ENCODE assay signal across 25 mouse cellular contexts in the genomic region with DNA sequence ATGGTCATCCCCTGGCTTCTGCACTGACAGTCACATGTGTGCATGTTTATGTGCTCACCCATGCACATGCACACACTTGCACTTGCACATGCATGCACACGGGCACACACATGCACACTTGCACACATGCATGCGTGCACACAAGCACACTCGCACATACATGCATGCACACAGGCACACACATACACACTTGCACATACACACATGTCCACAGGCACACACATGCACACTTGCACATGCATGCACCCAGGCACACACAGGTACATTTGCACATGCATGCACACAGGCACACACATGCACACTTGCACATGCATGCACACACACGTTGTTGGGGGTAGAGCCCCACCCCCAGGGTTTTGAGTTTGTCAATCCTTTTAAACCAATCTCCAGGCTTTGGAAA. TPM values are rescaled to one million over a fixed set of nuclear protein-coding genes. Genes with fewer than 3 reads are reported as not detected.
DNase-seq lines count a peak whose midpoint lies in the region; ATAC-seq lines count a peak whose summit lies in the region.
"Had no signal": no experiment of that assay in that cellular context is flagged by ENCODE, and none has a peak within 500 bp of the region (broad histone marks: within the 10 kb centered on the region; RNA-seq: fewer than 3 reads in every experiment).

No protein-coding gene starts in this region.

- no peaks in the 10 kb centered on the region for H3K36me3 ChIP-seq in hindbrain, embryonic 10.5 days
- no peaks in the 10 kb centered on the region for H3K36me3 ChIP-seq in hindbrain, embryonic 14.5 days (replicated peaks; ENCODE audit: control insufficient read depth, insufficient read depth)
- H3K36me3 ChIP-seq in midbrain, embryonic 10.5 days: no peaks in the 10 kb centered on the region
- no peaks in the 10 kb centered on the region for H3K36me3 ChIP-seq in midbrain, embryonic 15.5 days (replicated peaks)
- no peaks in the 10 kb centered on the region for H3K36me3 ChIP-seq in limb, embryonic 10.5 days
- H3K36me3 ChIP-seq: embryonic facial prominence, embryonic 13.5 days; hindbrain, embryonic 13.5 days had no signal

- H3K4me3 ChIP-seq in hindbrain, embryonic 10.5 days: no peak overlapping the region
- no peak overlapping the region for H3K4me3 ChIP-seq in hindbrain, embryonic 14.5 days (replicated peaks; ENCODE audit: low read length)
- H3K4me3 ChIP-seq in midbrain, embryonic 10.5 days: no peak overlapping the region
- no peak overlapping the region for H3K4me3 ChIP-seq in midbrain, embryonic 15.5 days
- no peak overlapping the region for H3K4me3 ChIP-seq in limb, embryonic 10.5 days
- H3K4me3 ChIP-seq: embryonic facial prominence, embryonic 13.5 days; erythroblast, embryonic 14.5 days; forebrain, embryonic 13.5 days; gastrocnemius, adult 2 months; hindbrain, embryonic 13.5 days had no signal

- H3K27ac ChIP-seq in hindbrain, embryonic 10.5 days: peak overlapping the region; percentile 35; the same call in 1 of the 2 replicates
- H3K27ac ChIP-seq in hindbrain, embryonic 14.5 days: no peak overlapping the region
- peak overlapping the region; percentile 1; the same call in 1 of the 2 replicates for H3K27ac ChIP-seq in midbrain, embryonic 10.5 days (replicated peaks)
- H3K27ac ChIP-seq in midbrain, embryonic 15.5 days: no peak overlapping the region
- 0 out of 2 replicates have a peak overlapping the region, but pooled peaks have one; percentile 14 for H3K27ac ChIP-seq in limb, embryonic 10.5 days
- H3K27ac ChIP-seq: embryonic facial prominence, embryonic 13.5 days; forebrain, embryonic 13.5 days; gastrocnemius, adult 2 months; hindbrain, embryonic 13.5 days; hindbrain, postnatal 0 days had no signal

- H3K4me2 ChIP-seq in hindbrain, embryonic 14.5 days (replicated peaks): no peak overlapping the region
- H3K4me2 ChIP-seq in midbrain, embryonic 15.5 days: no peak overlapping the region
- H3K4me2 ChIP-seq: embryonic facial prominence, embryonic 13.5 days; forebrain, embryonic 13.5 days; heart, embryonic 11.5 days; hindbrain, embryonic 13.5 days had no signal

- no peak for ATAC-seq in hindbrain, embryonic 14.5 days (ENCODE audit: low FRiP score)
- ATAC-seq in midbrain, embryonic 15.5 days (replicated peaks): no peak
- ATAC-seq: forebrain, embryonic 13.5 days; forebrain, embryonic 16.5 days; hindbrain, postnatal 0 days; inflammation-experienced regulatory T-cells, adult 6 months; Patski had no signal

- no peak overlapping the region for H3K9ac ChIP-seq in hindbrain, embryonic 14.5 days
- no peak overlapping the region for H3K9ac ChIP-seq in midbrain, embryonic 15.5 days
- H3K9ac ChIP-seq: embryonic facial prominence, embryonic 13.5 days; forebrain, embryonic 13.5 days; hindbrain, embryonic 13.5 days had no signal

- H3K4me1 ChIP-seq in hindbrain, embryonic 10.5 days (replicated peaks): peaks cover 46% of the 10 kb centered on the region
- H3K4me1 ChIP-seq in hindbrain, embryonic 14.5 days (replicated peaks; ENCODE audit: control insufficient read depth, insufficient read depth, low read length): no peaks in the 10 kb centered on the region
- peaks cover 44% of the 10 kb centered on the region for H3K4me1 ChIP-seq in midbrain, embryonic 10.5 days
- no peaks in the 10 kb centered on the region for H3K4me1 ChIP-seq in midbrain, embryonic 15.5 days
- peaks cover 51% of the 10 kb centered on the region for H3K4me1 ChIP-seq in limb, embryonic 10.5 days

- peaks cover 10% of the 10 kb centered on the region; the same call in 1 of the 2 replicates for H3K9me3 ChIP-seq in hindbrain, embryonic 10.5 days
- no peaks in the 10 kb centered on the region for H3K9me3 ChIP-seq in hindbrain, embryonic 14.5 days (ENCODE audit: control insufficient read depth, low read length)
- H3K9me3 ChIP-seq in midbrain, embryonic 10.5 days (replicated peaks): peaks cover 9% of the 10 kb centered on the region
- H3K9me3 ChIP-seq in midbrain, embryonic 15.5 days: no peaks in the 10 kb centered on the region
- no peaks in the 10 kb centered on the region for H3K9me3 ChIP-seq in limb, embryonic 10.5 days (replicated peaks)
- H3K9me3 ChIP-seq: embryonic facial prominence, embryonic 13.5 days; forebrain, embryonic 13.5 days; hindbrain, embryonic 13.5 days had no signal

- peaks cover 14% of the 10 kb centered on the region for H3K27me3 ChIP-seq in hindbrain, embryonic 10.5 days (ENCODE audit: insufficient read depth, poor library complexity, severe bottlenecking)
- H3K27me3 ChIP-seq in hindbrain, embryonic 14.5 days (ENCODE audit: control insufficient read depth, insufficient read depth, low read length): no peaks in the 10 kb centered on the region
- H3K27me3 ChIP-seq in midbrain, embryonic 10.5 days (ENCODE audit: low read depth, poor library complexity, severe bottlenecking): peaks cover 10% of the 10 kb centered on the region; the same call in 1 of the 2 replicates
- no peaks in the 10 kb centered on the region for H3K27me3 ChIP-seq in midbrain, embryonic 15.5 days (replicated peaks)
- H3K27me3 ChIP-seq in limb, embryonic 10.5 days (ENCODE audit: low read depth, poor library complexity, severe bottlenecking): no peaks in the 10 kb centered on the region
- H3K27me3 ChIP-seq: embryonic facial prominence, embryonic 13.5 days; forebrain, embryonic 13.5 days; Patski had no signal

- DNase-seq in hindbrain, embryonic 10.5 days (ENCODE audit: low spot score): no peak
- DNase-seq in hindbrain, embryonic 14.5 days (ENCODE audit: low spot score): no peak
- DNase-seq in midbrain, embryonic 10.5 days (ENCODE audit: low spot score): no peak
- no peak for DNase-seq in limb, embryonic 10.5 days (ENCODE audit: low spot score)
- DNase-seq in cerebellum, postnatal 4 days (ENCODE audit: low spot score in 2 of 2): no peak
- DNase-seq: adrenal gland, postnatal 10 days; adrenal gland, postnatal 36 days; cerebellum, adult 18-20 months; cerebellum, adult 9-10 months; cerebellum, postnatal 14 days; gastrocnemius, adult 2 months; gastrocnemius, postnatal 14 days; heart, adult 11 months had no signal

- 91% methylated on average over 4 of the region's 4 CpGs for WGBS in hindbrain, embryonic 10.5 days
- WGBS in hindbrain, embryonic 14.5 days: 93% methylated on average over 4 of the region's 4 CpGs
- 86% methylated on average over 4 of the region's 4 CpGs for WGBS in midbrain, embryonic 10.5 days
- 93% methylated on average over 4 of the region's 4 CpGs for WGBS in midbrain, embryonic 15.5 days
- 94% methylated on average over 4 of the region's 4 CpGs for WGBS in limb, embryonic 10.5 days

RNA-seq across cellular contexts. Expression of gene Gpr142, which starts 18.2 kb away (rescaled TPM):
- 0.37 and 0.77 TPM in 2 replicates for polyA plus RNA-seq in hindbrain, embryonic 10.5 days (2016; fragmentation: Nextera tagmentation; extraction: Ambion mirVana)
- not detected in 2 replicates for polyA plus RNA-seq in hindbrain, embryonic 14.5 days (2014; fragmentation: Nextera tagmentation; extraction: Ambion mirVana)
- polyA plus RNA-seq in midbrain, embryonic 10.5 days (2016; fragmentation: Nextera tagmentation; extraction: Ambion mirVana): 0.27 and 0.36 TPM in 2 replicates
- not detected in 2 replicates for polyA plus RNA-seq in midbrain, embryonic 15.5 days (2015; fragmentation: Nextera tagmentation; extraction: Ambion mirVana)
- polyA plus RNA-seq in limb, embryonic 10.5 days (2016; fragmentation: Nextera tagmentation; extraction: Ambion mirVana): not detected in 2 replicates
- polyA plus RNA-seq: embryonic facial prominence, embryonic 13.5 days; erythroblast, embryonic 14.5 days; forebrain, embryonic 13.5 days; forebrain, embryonic 16.5 days; heart, embryonic 11.5 days; heart, embryonic 14.5 days; heart, postnatal 0 days; hindbrain, embryonic 13.5 days; hindbrain, postnatal 0 days; inflammation-experienced regulatory T-cells, adult 6 months had no signal

RNA-seq across cellular contexts. Expression of gene Btbd17, which starts 21.2 kb away (rescaled TPM):
- polyA plus RNA-seq in hindbrain, embryonic 10.5 days (2016; fragmentation: Nextera tagmentation; extraction: Ambion mirVana): 50.8 and 60.0 TPM in 2 replicates
- polyA plus RNA-seq in hindbrain, embryonic 14.5 days (2014; fragmentation: Nextera tagmentation; extraction: Ambion mirVana): 20.0 and 22.1 TPM in 2 replicates
- 57.3 and 69.1 TPM in 2 replicates for polyA plus RNA-seq in midbrain, embryonic 10.5 days (2016; fragmentation: Nextera tagmentation; extraction: Ambion mirVana)
- polyA plus RNA-seq in midbrain, embryonic 15.5 days (2015; fragmentation: Nextera tagmentation; extraction: Ambion mirVana): 21.4 and 28.4 TPM in 2 replicates
- polyA plus RNA-seq in limb, embryonic 10.5 days (2016; fragmentation: Nextera tagmentation; extraction: Ambion mirVana): 0.14 TPM in 1 of 2 replicates, not detected in the other
- polyA plus RNA-seq: erythroblast, embryonic 14.5 days; heart, embryonic 14.5 days; inflammation-experienced regulatory T-cells, adult 6 months had no signal

RNA-seq across cellular contexts. Expression of gene Gprc5c, which starts 34.0 kb away (rescaled TPM):
- polyA plus RNA-seq in hindbrain, embryonic 10.5 days (2016; fragmentation: Nextera tagmentation; extraction: Ambion mirVana): 31.5 and 42.9 TPM in 2 replicates
- polyA plus RNA-seq in hindbrain, embryonic 14.5 days (2014; fragmentation: Nextera tagmentation; extraction: Ambion mirVana): 8.5 and 9.9 TPM in 2 replicates
- 19.0 TPM in 2 replicates for polyA plus RNA-seq in midbrain, embryonic 10.5 days (2016; fragmentation: Nextera tagmentation; extraction: Ambion mirVana)
- 9.3 and 9.4 TPM in 2 replicates for polyA plus RNA-seq in midbrain, embryonic 15.5 days (2015; fragmentation: Nextera tagmentation; extraction: Ambion mirVana)
- polyA plus RNA-seq in limb, embryonic 10.5 days (2016; fragmentation: Nextera tagmentation; extraction: Ambion mirVana): 40.7 and 50.1 TPM in 2 replicates
- polyA plus RNA-seq: inflammation-experienced regulatory T-cells, adult 6 months had no signal

RNA-seq across cellular contexts. Expression of gene Kif19a, which starts 51.7 kb away (rescaled TPM):
- polyA plus RNA-seq in hindbrain, embryonic 10.5 days (2016; fragmentation: Nextera tagmentation; extraction: Ambion mirVana): 1.1 and 3.8 TPM in 2 replicates
- 0.99 and 1.4 TPM in 2 replicates for polyA plus RNA-seq in hindbrain, embryonic 14.5 days (2014; fragmentation: Nextera tagmentation; extraction: Ambion mirVana)
- polyA plus RNA-seq in midbrain, embryonic 10.5 days (2016; fragmentation: Nextera tagmentation; extraction: Ambion mirVana): 1.1 and 1.7 TPM in 2 replicates
- polyA plus RNA-seq in midbrain, embryonic 15.5 days (2015; fragmentation: Nextera tagmentation; extraction: Ambion mirVana): 0.40 and 0.46 TPM in 2 replicates
- polyA plus RNA-seq in limb, embryonic 10.5 days (2016; fragmentation: Nextera tagmentation; extraction: Ambion mirVana): 0.13 TPM in 1 of 2 replicates, not detected in the other
- polyA plus RNA-seq: erythroblast, embryonic 14.5 days had no signal

Comparison
In these comparisons a context has a peak if more than half of its experiments do, and no peak if none do; other contexts are left out.
1. H3K27ac ChIP-seq: peak in hindbrain, embryonic 10.5 days (single experiment), midbrain, embryonic 10.5 days (single experiment) and limb, embryonic 10.5 days (single experiment); none in hindbrain, embryonic 14.5 days (single experiment) and midbrain, embryonic 15.5 days (single experiment).
2. RNA of gene Btbd17, which starts 21.2 kb away (polyA plus RNA-seq): 50.8 to 60.0 TPM in hindbrain, embryonic 10.5 days, 57.3 to 69.1 TPM in midbrain, embryonic 10.5 days, 21.4 to 28.4 TPM in midbrain, embryonic 15.5 days and 20.0 to 22.1 TPM in hindbrain, embryonic 14.5 days; 0.14 TPM in limb, embryonic 10.5 days; every median in the first group is over 10 times any median in the second.